Mouse (Mus musculus) embryonic facial prominence, embryonic 12.5 days (tissue): Measurements from ENCODE around the gene A930033H14Rik. TPM values are rescaled to one million over a fixed set of nuclear protein-coding genes. Genes with fewer than 3 reads are reported as not detected.

Experiments used
- ATAC-seq: fragments of 200-750 bp; cut with Nextera tagmentation; 2 replicates; pipeline ENCODE4 v1.8.0; 2017; ENCODE audit not compliant: insufficient number of reproducible peaks, insufficient read depth, low FRiP score, low TSS enrichment
- H3K27ac ChIP-seq: fragments of 300-500 bp; sonication (generic); 2 replicates; pipeline ENCODE4 v1.5.1; 2016; ENCODE audit warnings: mild to moderate bottlenecking
- H3K27me3 ChIP-seq: fragments of 300-500 bp; sonication (generic); 2 replicates; pipeline ENCODE4 v1.6.1; 2016; ENCODE audit warnings: mild to moderate bottlenecking, moderate library complexity
- H3K36me3 ChIP-seq: fragments of 300-500 bp; sonication (generic); 2 replicates; pipeline ENCODE4 v1.6.1; 2016; ENCODE audit warnings: mild to moderate bottlenecking
- H3K4me1 ChIP-seq: fragments of 300-500 bp; sonication (generic); 2 replicates; pipeline ENCODE4 v1.6.1; 2016
- H3K4me2 ChIP-seq: fragments of 300-500 bp; sonication (generic); replicated peaks from 2 replicates; pipeline ENCODE4 v1.6.1; 2016; ENCODE audit warnings: mild to moderate bottlenecking, moderate library complexity
- H3K4me3 ChIP-seq: fragments of 300-500 bp; sonication (generic); 2 replicates; pipeline ENCODE4 v1.5.1; 2016; ENCODE audit warnings: mild to moderate bottlenecking
- H3K9ac ChIP-seq: fragments of 300-500 bp; sonication (generic); 2 replicates; pipeline ENCODE4 v1.6.1; 2016; ENCODE audit warnings: mild to moderate bottlenecking, moderate library complexity
- H3K9me3 ChIP-seq: fragments of 300-500 bp; sonication (generic); 2 replicates; pipeline ENCODE4 v1.6.1; 2016; ENCODE audit warnings: mild to moderate bottlenecking, moderate library complexity
- WGBS: fragments of 180-500 bp; shearing (Covaris S2); methylation state at CpG from one replicate; pipeline ENCODE4 v1.1.7; 2016; 5-methylcytosine and 5-hydroxymethylcytosine counted together
- polyA plus RNA-seq: library from polyadenylated mRNA; unstranded; fragments of >200 nt; fragmentation: Nextera tagmentation; extraction: Ambion mirVana; gene quantifications from 2 replicates; pipeline ENCODE4 v1.2.1, GENCODE M21; 2016

The A930033H14Rik gene
- polyA plus RNA-seq, 1 experiment from 2014 or later: 3.3 TPM

DNA sequence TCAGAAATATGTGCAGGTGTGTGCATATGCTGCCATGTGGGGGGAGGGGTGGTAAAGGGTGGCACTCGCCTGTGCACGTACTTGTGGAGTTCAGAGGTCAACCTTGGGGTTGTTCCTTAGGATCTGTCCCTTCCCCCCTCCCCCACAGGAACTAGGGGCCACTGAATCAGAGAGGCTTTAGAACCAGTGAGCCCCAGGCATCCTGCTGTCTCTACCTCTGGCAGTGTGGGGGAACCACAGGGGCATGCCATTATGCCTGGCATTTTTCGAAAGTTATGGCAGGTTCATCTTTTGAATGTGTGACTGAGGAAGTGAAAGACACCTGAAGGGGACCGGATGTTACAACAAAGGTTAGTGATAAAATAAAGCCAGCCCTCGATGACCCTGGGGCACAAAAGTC is 2.2 kb downstream of the A930033H14Rik start:
- Histone ChIP-seq H3K36me3 (no peaks in the 10 kb centered on the region), H3K9me3 (no peaks in the 10 kb centered on the region), H3K27me3 (no peaks in the 10 kb centered on the region), H3K27ac (no peak overlapping the region), H3K9ac (no peak overlapping the region), H3K4me2 (no peak overlapping the region), H3K4me3 (no peak overlapping the region), H3K4me1 (peaks cover 9% of the 10 kb centered on the region)
- WGBS: 69% methylated on average over 5 of the region's 5 CpGs
- ATAC-seq: no peak

- Histone ChIP-seq H3K27ac (no peak overlapping the region), H3K4me1 (peaks cover 9% of the 10 kb centered on the region)
- no peak for ATAC-seq
Measured at GRCm38 (mm10) chr10:69210006-69210405, 2.9 kb downstream of the A930033H14Rik start.

DNA sequence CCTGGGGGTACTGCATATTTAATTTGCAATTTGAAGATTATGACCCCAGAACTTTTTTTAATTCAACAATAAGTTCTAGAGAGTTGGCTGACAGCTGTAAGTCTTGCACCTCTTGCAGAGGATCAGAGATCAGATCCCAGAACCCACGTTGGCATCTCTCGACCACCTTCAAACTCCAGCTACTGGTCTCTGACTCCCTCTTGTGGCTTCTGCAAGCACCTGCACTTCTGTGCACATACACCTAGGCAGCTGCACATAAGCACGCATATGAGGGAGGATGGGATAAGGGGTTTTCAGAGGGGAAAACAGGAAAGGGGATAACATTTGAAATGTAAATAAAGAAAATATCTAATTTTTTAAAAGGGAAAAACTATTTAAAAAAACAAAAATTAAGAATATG is 4.2 kb downstream of the A930033H14Rik start:
- Histone ChIP-seq H3K4me3 (no peak overlapping the region), H3K9me3 (no peaks in the 10 kb centered on the region), H3K27me3 (no peaks in the 10 kb centered on the region), H3K9ac (no peak overlapping the region), H3K36me3 (no peaks in the 10 kb centered on the region), H3K4me1 (peaks cover under 1% of the 10 kb centered on the region; the same call in 1 of the 2 replicates), H3K4me2 (no peak overlapping the region), H3K27ac (no peak overlapping the region)
- WGBS: 89% methylated on average over 3 of the region's 3 CpGs
- no peak for ATAC-seq

More at GRCm38 (mm10) chr10:69210006-69210405, 2.9 kb downstream of the A930033H14Rik start:
- WGBS: 97% methylated on average over 10 of the region's 10 CpGs
- no peak overlapping the region for H3K4me2 ChIP-seq
- no peaks in the 10 kb centered on the region for H3K36me3 ChIP-seq
- no peak overlapping the region for H3K9ac ChIP-seq
- no peak overlapping the region for H3K4me3 ChIP-seq
- H3K27me3 ChIP-seq: no peaks in the 10 kb centered on the region
- no peaks in the 10 kb centered on the region for H3K9me3 ChIP-seq

- Histone ChIP-seq H3K4me1 (no peaks in the 10 kb centered on the region), H3K36me3 (no peaks in the 10 kb centered on the region), H3K27ac (no peak overlapping the region), H3K9ac (no peak overlapping the region), H3K27me3 (no peaks in the 10 kb centered on the region), H3K4me2 (no peak overlapping the region), H3K9me3 (no peaks in the 10 kb centered on the region), H3K4me3 (no peak overlapping the region)
- 86% methylated on average over 15 of the region's 15 CpGs for WGBS
- ATAC-seq: no peak
Measured at GRCm38 (mm10) chr10:69207981-69208630, 4.8 kb downstream of the A930033H14Rik start.

GRCm38 (mm10) chr10:69207481-69207880 is 5.4 kb downstream of the A930033H14Rik start:
- Histone ChIP-seq H3K27ac (no peak overlapping the region), H3K9me3 (no peaks in the 10 kb centered on the region), H3K4me1 (no peaks in the 10 kb centered on the region), H3K27me3 (no peaks in the 10 kb centered on the region), H3K9ac (no peak overlapping the region), H3K4me2 (no peak overlapping the region), H3K36me3 (no peaks in the 10 kb centered on the region), H3K4me3 (no peak overlapping the region)
- 80% methylated on average over 7 of the region's 7 CpGs for WGBS
- no peak for ATAC-seq

- Histone ChIP-seq H3K4me2 (no peak overlapping the region), H3K9me3 (no peaks in the 10 kb centered on the region), H3K9ac (no peak overlapping the region), H3K27ac (no peak overlapping the region), H3K27me3 (no peaks in the 10 kb centered on the region), H3K4me1 (no peaks in the 10 kb centered on the region), H3K4me3 (no peak overlapping the region), H3K36me3 (no peaks in the 10 kb centered on the region)
- WGBS: 90% methylated on average over 6 of the region's 6 CpGs
- no peak for ATAC-seq
Measured at GRCm38 (mm10) chr10:69206081-69206480, 6.8 kb downstream of the A930033H14Rik start.

DNA sequence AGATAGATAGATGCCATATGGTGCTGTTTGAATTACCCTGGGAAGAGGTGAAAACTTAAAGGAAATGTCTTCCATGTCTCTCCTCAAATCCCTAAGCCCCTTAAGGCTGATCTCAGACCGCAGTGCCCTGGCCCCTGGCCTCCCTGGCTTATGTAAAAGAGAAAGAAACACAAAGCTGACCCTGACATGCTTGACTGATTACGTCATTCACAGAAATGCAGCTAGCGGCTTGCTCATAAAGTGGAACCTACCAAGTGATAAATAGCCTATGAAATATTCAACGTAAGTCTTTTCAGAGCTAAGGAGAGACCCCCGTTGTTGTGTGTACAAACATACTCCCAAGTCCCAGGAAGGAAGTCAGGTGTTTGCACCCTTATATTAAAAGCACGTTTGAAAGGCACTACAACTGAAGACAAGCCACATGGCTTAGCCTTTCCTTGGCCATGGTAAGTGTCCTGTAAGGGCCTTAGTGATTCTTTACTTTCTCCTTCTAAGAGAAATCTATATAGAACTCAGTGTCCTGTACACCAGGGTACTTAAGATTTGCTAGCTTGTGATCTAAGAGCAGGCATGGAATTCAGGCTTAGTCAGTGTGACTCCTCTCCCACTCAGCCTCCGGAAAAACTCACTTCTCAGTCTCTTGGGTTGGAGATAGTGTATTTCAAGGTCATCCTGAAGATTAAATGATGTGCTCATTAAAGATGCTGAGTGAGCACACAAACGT is 8.1 kb downstream of the A930033H14Rik start:
- no peak overlapping the region for H3K27ac ChIP-seq
- H3K4me3 ChIP-seq: no peak overlapping the region
- H3K4me2 ChIP-seq: no peak overlapping the region
- no peaks in the 10 kb centered on the region for H3K9me3 ChIP-seq
- ATAC-seq: no peak
- no peaks in the 10 kb centered on the region for H3K27me3 ChIP-seq
- WGBS: 52% methylated on average over 8 of the region's 8 CpGs
- H3K4me1 ChIP-seq: no peaks in the 10 kb centered on the region
- no peaks in the 10 kb centered on the region for H3K36me3 ChIP-seq
- H3K9ac ChIP-seq: no peak overlapping the region

GRCm38 (mm10) chr10:69193721-69194120 is 19.2 kb downstream of the A930033H14Rik start:
- no peaks in the 10 kb centered on the region for H3K9me3 ChIP-seq
- no peaks in the 10 kb centered on the region for H3K4me1 ChIP-seq
- H3K4me3 ChIP-seq: no peak overlapping the region
- ATAC-seq: no peak
- no peaks in the 10 kb centered on the region for H3K27me3 ChIP-seq
- H3K36me3 ChIP-seq: no peaks in the 10 kb centered on the region
- H3K27ac ChIP-seq: no peak overlapping the region
- WGBS: 87% methylated on average over 10 of the region's 10 CpGs
- H3K4me2 ChIP-seq: no peak overlapping the region
- H3K9ac ChIP-seq: no peak overlapping the region

DNA sequence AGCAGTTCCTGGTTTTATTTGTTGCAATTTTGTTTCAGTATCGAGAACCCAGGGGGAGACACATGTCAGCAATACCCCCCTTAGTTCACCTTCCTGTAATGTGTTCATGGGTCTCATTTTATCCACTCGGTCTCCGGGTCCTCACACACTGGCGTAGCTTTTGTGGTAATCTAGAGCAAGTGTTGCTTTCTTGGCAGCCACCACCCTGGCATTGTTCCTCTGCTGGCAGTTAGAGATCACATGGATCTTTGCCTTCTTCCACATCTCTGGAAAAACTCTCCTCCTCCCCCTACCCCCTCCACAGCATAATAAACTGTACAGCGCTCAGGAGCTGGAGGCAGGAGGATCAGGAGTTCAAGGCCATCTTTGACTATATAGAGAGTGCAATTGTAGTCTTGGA is 20.6 kb downstream of the A930033H14Rik start:
- Histone ChIP-seq H3K4me2 (no peak overlapping the region), H3K27ac (no peak overlapping the region), H3K36me3 (no peaks in the 10 kb centered on the region), H3K27me3 (no peaks in the 10 kb centered on the region), H3K9ac (no peak overlapping the region), H3K4me3 (no peak overlapping the region), H3K4me1 (no peaks in the 10 kb centered on the region), H3K9me3 (no peaks in the 10 kb centered on the region)
- no peak for ATAC-seq
- 91% methylated on average over 5 of the region's 5 CpGs for WGBS

DNA sequence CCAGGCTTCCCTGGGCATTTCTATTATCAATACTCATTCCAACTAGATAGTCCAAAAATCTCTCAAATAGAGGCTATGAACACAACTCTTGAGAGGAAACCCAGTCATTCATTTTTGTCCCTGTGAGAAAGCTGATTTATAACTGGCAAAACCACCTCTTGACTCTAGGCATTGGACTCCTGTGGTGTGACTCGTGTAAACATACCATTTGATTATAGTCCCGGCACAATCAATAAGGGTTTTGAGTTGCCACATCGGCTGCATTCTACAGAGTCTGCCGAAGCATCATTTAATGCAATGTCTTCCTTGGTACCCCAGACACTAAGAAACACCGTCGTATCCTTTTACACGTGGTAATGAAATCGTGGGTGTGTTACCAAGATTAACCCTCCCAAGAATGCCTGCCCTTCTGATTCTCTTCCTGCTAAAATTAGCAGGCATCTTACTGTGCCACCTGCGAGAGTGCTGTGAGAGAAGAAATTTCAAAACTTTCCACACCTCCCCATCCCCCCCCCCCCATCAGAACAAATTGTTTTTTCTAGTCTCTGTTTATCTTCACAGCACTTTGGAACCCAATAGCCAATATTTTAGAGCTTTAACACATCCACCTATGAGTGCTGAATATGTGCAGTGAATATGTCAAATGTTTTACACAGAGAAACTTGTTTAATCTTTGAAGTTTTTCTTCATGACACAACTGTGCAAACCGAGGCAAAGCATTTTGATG is 22.3 kb downstream of the A930033H14Rik start:
- H3K9me3 ChIP-seq: no peaks in the 10 kb centered on the region
- no peaks in the 10 kb centered on the region for H3K36me3 ChIP-seq
- WGBS: 82% methylated on average over 10 of the region's 10 CpGs
- peaks cover under 1% of the 10 kb centered on the region; the same call in 1 of the 2 replicates for H3K4me1 ChIP-seq
- no peak overlapping the region for H3K9ac ChIP-seq
- no peak overlapping the region for H3K27ac ChIP-seq
- no peaks in the 10 kb centered on the region for H3K27me3 ChIP-seq
- no peak for ATAC-seq
- no peak overlapping the region for H3K4me3 ChIP-seq
- no peak overlapping the region for H3K4me2 ChIP-seq

- no peaks in the 10 kb centered on the region for H3K27me3 ChIP-seq
- ATAC-seq: no peak
- H3K36me3 ChIP-seq: no peaks in the 10 kb centered on the region
- no peak overlapping the region for H3K4me3 ChIP-seq
- H3K9me3 ChIP-seq: no peaks in the 10 kb centered on the region
- no peak overlapping the region for H3K9ac ChIP-seq
- WGBS: 83% methylated on average over 9 of the region's 9 CpGs
- H3K27ac ChIP-seq: no peak overlapping the region
- peaks cover 4% of the 10 kb centered on the region; the same call in 1 of the 2 replicates for H3K4me1 ChIP-seq
- no peak overlapping the region for H3K4me2 ChIP-seq
Measured at GRCm38 (mm10) chr10:69187773-69188443, 25.0 kb downstream of the A930033H14Rik start.
